Mouse (Mus musculus) myocyte (in vitro differentiated cells): ENCODE data around the gene Itk. TPM values are rescaled to one million over a fixed set of nuclear protein-coding genes. Genes with fewer than 3 reads are reported as not detected.

Experiments
- H3K27me3 ChIP-seq: one replicate; pipeline ENCODE4 v1.6.1; 2011; ENCODE audit not compliant: control insufficient read depth, insufficient read depth, insufficient read length
- H3K36me3 ChIP-seq: one replicate; pipeline ENCODE4 v1.6.1; 2011; ENCODE audit not compliant: control insufficient read depth, insufficient read depth
- H3K4me2 ChIP-seq: one replicate; pipeline ENCODE4 v1.6.1; 2011; ENCODE audit warnings: low read depth, control low read depth
- H3K4me3 ChIP-seq: one replicate; pipeline ENCODE4 v1.5.1; 2011; ENCODE audit warnings: mild to moderate bottlenecking, control low read depth, moderate library complexity
- H3K79me2 ChIP-seq: one replicate; pipeline ENCODE4 v1.6.1; 2011; ENCODE audit not compliant: control insufficient read depth, insufficient read depth
- H3ac ChIP-seq: one replicate; pipeline ENCODE4 v1.6.1; 2011; ENCODE audit not compliant: control insufficient read depth, insufficient read length
- CEBPB ChIP-seq: IDR thresholded peaks from 2 replicates; pipeline ENCODE4 v1.6.1; 2011; ENCODE audit warnings: mild to moderate bottlenecking, moderate library complexity; ENCODE audit not compliant: poor library complexity, insufficient read depth, severe bottlenecking
- E2F4 ChIP-seq: IDR thresholded peaks from one replicate; pipeline ENCODE4 v1.6.1; 2011; ENCODE audit warnings: mild to moderate bottlenecking, control low read depth, moderate library complexity; ENCODE audit not compliant: insufficient read depth
- MAX ChIP-seq: IDR thresholded peaks from one replicate; pipeline ENCODE4 v1.6.1; 2011; ENCODE audit warnings: low read depth, mild to moderate bottlenecking, control low read depth
- MYOD1 ChIP-seq, 3 experiments: IDR thresholded peaks; one replicate each; pipeline ENCODE4 v1.6.1; 2011; ENCODE audit warnings: control low read depth in 2 of 3, low read depth in 2 of 3, mild to moderate bottlenecking in 2 of 3, moderate library complexity in 1 of 3; ENCODE audit not compliant: insufficient read length in 2 of 3, control insufficient read depth in 1 of 3
- MYOG ChIP-seq, 3 experiments: IDR thresholded peaks; one replicate each; pipeline ENCODE4 v1.6.1; 2011; ENCODE audit warnings: control low read depth in 2 of 3, low read depth in 2 of 3, mild to moderate bottlenecking in 2 of 3; ENCODE audit not compliant: insufficient read length in 2 of 3, control insufficient read depth in 1 of 3, insufficient read depth in 1 of 3
- POLR2A ChIP-seq: IDR thresholded peaks from one replicate; pipeline ENCODE4 v1.6.1; 2011; ENCODE audit warnings: low read depth, mild to moderate bottlenecking, control low read depth, moderate library complexity; ENCODE audit not compliant: insufficient read length
- POLR2AphosphoS2 ChIP-seq: IDR thresholded peaks from one replicate; pipeline ENCODE4 v1.6.1; 2011; ENCODE audit warnings: low read depth, control low read depth; ENCODE audit not compliant: insufficient read length
- REST ChIP-seq: IDR thresholded peaks from one replicate; pipeline ENCODE4 v1.6.1; 2011; ENCODE audit warnings: mild to moderate bottlenecking, control low read depth, moderate library complexity; ENCODE audit not compliant: insufficient read depth, insufficient read length
- SRF ChIP-seq: IDR thresholded peaks from one replicate; pipeline ENCODE4 v1.6.1; 2011; ENCODE audit warnings: low read depth; ENCODE audit not compliant: control insufficient read depth, insufficient read length
- TCF12 ChIP-seq: IDR thresholded peaks from one replicate; pipeline ENCODE4 v1.6.1; 2011; ENCODE audit warnings: mild to moderate bottlenecking, control low read depth; ENCODE audit not compliant: poor library complexity, insufficient read depth, severe bottlenecking
- TCF3 ChIP-seq: IDR thresholded peaks from one replicate; pipeline ENCODE4 v1.6.1; 2011; ENCODE audit warnings: low read depth, control low read depth; ENCODE audit not compliant: insufficient read length
- USF1 ChIP-seq: IDR thresholded peaks from one replicate; pipeline ENCODE4 v1.6.1; 2011; ENCODE audit warnings: low read depth, mild to moderate bottlenecking, control low read depth, moderate library complexity
- polyA plus RNA-seq: library from polyadenylated mRNA; unstranded; fragments of >200 nt; fragmentation: generic; extraction: Trizol; gene quantifications from one replicate; pipeline ENCODE4 v1.2.1, GENCODE M21; 2012; ENCODE audit warnings: missing spikeins

The Itk gene
- polyA plus RNA-seq, 1 experiment = 0.01 TPM

DNA sequence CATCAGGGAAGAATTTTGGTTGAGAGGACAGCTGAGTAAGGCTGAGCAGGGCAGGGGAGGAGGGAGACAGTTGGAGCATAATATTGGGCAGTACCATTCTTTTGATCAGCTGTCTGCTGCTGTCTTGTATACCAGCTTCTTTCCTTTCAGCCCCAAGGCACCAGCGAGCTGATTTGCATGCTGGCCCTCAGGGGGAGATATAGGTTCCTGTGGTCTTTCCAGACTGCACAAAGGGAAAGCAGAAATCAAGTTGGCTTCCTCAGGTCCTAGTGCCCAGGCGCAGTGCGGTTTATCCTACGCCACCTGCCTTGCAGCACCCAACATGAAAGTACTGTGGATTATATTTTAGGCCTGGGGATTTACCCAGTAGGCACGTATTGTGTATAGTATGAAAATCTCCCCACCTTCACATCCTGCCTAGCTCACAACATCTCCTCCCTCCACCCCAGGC, 9.6 kb upstream of the Itk start:
- TF ChIP-seq MYOG (IDR thresholded peaks at IDR 0.05; ENCODE audit: control insufficient read depth in 1 of 3, insufficient read depth in 1 of 3, insufficient read length in 2 of 3, low read depth in 2 of 3) (peak in 1 of 3 experiments; percentile 16), POLR2A (no peak), MYOD1 (IDR thresholded peaks at IDR 0.05; ENCODE audit: control insufficient read depth in 1 of 3, insufficient read length in 2 of 3, low read depth in 2 of 3) (peak in 2 of 3 experiments; percentile 21 to 45)
- H3K4me3 ChIP-seq = no peak overlapping the region
- H3K79me2 ChIP-seq = no peaks in the 10 kb centered on the region
- H3ac ChIP-seq = no peak overlapping the region
- H3K36me3 ChIP-seq = no peaks in the 10 kb centered on the region
- no peak overlapping the region for H3K4me2 ChIP-seq
- H3K27me3 ChIP-seq = no peaks in the 10 kb centered on the region

DNA sequence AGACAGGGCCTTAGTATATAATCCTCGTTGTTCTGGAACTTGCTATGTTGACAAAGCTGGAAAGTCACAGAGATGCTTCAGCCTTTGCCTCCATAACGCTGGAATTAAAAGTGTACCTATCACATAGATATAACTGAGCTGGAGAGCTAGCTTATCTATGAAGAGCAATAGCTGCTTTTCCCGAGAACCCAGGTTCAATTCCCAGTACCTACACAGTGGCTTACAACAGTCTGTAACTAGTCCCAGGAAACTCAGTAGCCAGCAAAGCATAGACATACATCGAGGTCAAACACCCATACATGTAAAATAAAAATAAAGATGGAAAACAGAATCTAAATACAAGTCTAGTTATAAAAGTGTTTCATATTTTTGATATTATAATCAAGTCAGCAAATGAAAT, 9.2 kb upstream of the Itk start:
- H3K27me3 ChIP-seq = no peaks in the 10 kb centered on the region
- no peak overlapping the region for H3ac ChIP-seq
- H3K79me2 ChIP-seq = no peaks in the 10 kb centered on the region
- no peak overlapping the region for H3K4me2 ChIP-seq
- TF ChIP-seq USF1 = no peak
- H3K4me3 ChIP-seq = no peak overlapping the region
- no peaks in the 10 kb centered on the region for H3K36me3 ChIP-seq

DNA sequence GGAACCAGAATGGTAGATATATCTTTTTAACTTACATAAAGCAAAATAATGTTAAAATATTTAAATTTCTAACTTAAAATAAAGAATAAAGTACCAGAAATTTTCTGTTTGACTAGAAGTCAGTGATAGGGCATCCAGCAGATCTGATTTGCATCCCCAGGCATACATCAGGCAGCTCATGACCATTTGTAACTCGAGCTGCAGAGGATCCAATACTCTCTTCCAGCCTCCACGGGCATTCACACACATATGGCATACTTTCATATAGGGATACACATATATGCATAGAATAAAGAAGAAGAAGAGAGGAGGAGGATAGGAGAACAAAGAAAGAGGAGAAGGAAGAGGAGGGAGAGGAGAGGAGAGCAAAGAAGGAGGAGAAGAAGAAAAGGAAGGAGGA, 8.6 kb upstream of the Itk start:
- Histone ChIP-seq H3K4me2 (no peak overlapping the region), H3K4me3 (no peak overlapping the region), H3K27me3 (no peaks in the 10 kb centered on the region), H3K79me2 (no peaks in the 10 kb centered on the region), H3K36me3 (no peaks in the 10 kb centered on the region), H3ac (no peak overlapping the region)
- TF ChIP-seq REST = no peak
- TF ChIP-seq MYOG (IDR thresholded peaks at IDR 0.05; ENCODE audit: control insufficient read depth in 1 of 3, insufficient read depth in 1 of 3, insufficient read length in 2 of 3, low read depth in 2 of 3) = no peak
- no peak for TF ChIP-seq TCF3
- no peak for TF ChIP-seq MAX
- no peak for TF ChIP-seq MYOD1 (IDR thresholded peaks at IDR 0.05; ENCODE audit: control insufficient read depth in 1 of 3, insufficient read length in 2 of 3, low read depth in 2 of 3)

DNA sequence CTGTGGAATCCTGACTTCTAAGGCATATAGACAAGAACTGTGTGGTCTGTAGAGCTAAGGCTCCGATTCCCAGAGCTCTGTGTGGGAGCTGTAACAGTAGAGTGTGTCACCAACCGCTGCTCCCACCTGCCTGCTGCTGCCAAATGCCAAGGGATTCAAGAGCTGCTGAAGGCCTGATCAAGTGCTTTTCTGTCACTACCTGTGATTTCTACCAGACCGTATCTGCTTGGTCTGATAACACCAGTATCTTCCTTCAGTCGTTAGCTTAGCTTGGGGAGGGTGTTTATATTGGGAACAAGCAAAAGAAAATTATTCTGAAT, 7.5 kb upstream of the Itk start:
- H3K79me2 ChIP-seq = no peaks in the 10 kb centered on the region
- H3K4me2 ChIP-seq = no peak overlapping the region
- H3ac ChIP-seq = no peak overlapping the region
- TF ChIP-seq MYOG (IDR thresholded peaks at IDR 0.05; ENCODE audit: control insufficient read depth in 1 of 3, insufficient read depth in 1 of 3, insufficient read length in 2 of 3, low read depth in 2 of 3) = peak in 1 of 3 experiments; percentile 12
- no peak for TF ChIP-seq TCF12
- H3K36me3 ChIP-seq = no peaks in the 10 kb centered on the region
- no peak overlapping the region for H3K4me3 ChIP-seq
- H3K27me3 ChIP-seq = no peaks in the 10 kb centered on the region

DNA sequence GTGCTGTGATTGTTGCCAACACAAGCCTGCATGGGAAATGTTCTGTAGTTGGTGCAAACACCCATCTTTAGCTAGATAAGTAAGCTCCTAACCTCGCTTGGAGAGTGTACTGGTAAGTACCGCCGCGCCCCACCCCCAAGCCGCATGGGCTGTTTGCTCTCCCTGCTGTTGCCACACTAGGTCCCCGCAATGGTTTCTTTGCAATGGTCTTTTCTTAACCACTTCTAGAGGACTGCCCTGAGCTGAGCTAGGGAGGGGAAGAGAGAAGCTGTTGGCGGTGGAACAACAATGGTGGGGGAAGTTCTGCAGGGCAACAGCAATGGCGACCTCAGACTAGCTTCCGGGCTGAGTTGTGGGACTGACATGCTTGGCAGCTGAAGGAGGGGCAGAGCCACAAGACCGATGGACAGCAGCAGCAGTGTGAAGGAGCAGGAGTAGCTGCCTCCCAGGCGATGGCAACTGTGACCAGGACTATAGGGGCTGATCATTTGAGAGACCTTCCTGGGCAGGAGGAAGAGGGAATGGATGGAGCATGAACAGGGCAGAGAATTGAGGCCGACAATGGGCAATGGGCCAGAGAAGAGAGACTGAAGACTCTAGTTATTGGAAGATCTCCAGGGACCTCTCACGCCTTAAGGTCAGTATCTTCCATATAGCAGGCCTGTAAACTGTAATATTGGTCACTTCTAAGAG, 7.0 kb upstream of the Itk start, which contains the start of gene Fam71b:
Fam71b (plus strand) TSS at position 393 of the 693 bp plus-strand sequence.
- Histone ChIP-seq H3K79me2 (no peaks in the 10 kb centered on the region), H3K36me3 (no peaks in the 10 kb centered on the region), H3K4me3 (no peak within 1 kb of the TSS), H3ac (no peak within 1 kb of the TSS), H3K27me3 (no peaks in the 10 kb centered on the region), H3K4me2 (no peak within 1 kb of the TSS)
- TF ChIP-seq E2F4 (no peak), SRF (no peak), TCF12 (no peak), USF1 (no peak), MYOD1 (IDR thresholded peaks at IDR 0.05; ENCODE audit: control insufficient read depth in 1 of 3, insufficient read length in 2 of 3, low read depth in 2 of 3) (peak in 2 of 3 experiments; percentile 76 to 78), POLR2AphosphoS2 (no peak), TCF3 (no peak), REST (no peak), MAX (no peak), MYOG (IDR thresholded peaks at IDR 0.05; ENCODE audit: control insufficient read depth in 1 of 3, insufficient read depth in 1 of 3, insufficient read length in 2 of 3, low read depth in 2 of 3) (peak in 2 of 3 experiments; percentile 33 to 60)

DNA sequence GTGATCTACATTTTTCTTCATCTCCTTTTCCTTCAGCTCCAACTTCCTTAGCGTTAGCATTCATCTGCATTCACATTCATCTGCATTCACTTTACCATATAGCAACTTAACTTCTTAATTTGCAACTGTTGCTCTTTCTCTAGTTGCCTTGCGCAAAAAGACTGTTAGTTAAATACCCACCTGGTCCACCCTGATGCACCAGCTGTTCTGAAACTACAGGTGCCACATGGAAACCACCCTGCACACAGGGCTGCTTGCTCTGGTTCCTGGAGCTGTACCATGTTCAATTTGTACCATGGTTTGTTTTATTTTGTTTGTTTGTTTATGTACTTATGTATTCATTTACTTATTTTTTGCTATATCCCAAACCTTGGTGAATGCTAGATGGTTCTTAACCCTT, 6.4 kb upstream of the Itk start:
- no peak overlapping the region for H3ac ChIP-seq
- no peak overlapping the region for H3K4me2 ChIP-seq
- no peaks in the 10 kb centered on the region for H3K79me2 ChIP-seq
- H3K36me3 ChIP-seq = no peaks in the 10 kb centered on the region
- TF ChIP-seq MYOG (IDR thresholded peaks at IDR 0.05; ENCODE audit: control insufficient read depth in 1 of 3, insufficient read depth in 1 of 3, insufficient read length in 2 of 3, low read depth in 2 of 3) (no peak), TCF3 (no peak), USF1 (no peak), CEBPB (no peak), TCF12 (no peak), POLR2A (no peak), MAX (no peak), MYOD1 (IDR thresholded peaks at IDR 0.05; ENCODE audit: control insufficient read depth in 1 of 3, insufficient read length in 2 of 3, low read depth in 2 of 3) (no peak), POLR2AphosphoS2 (no peak), SRF (no peak), E2F4 (no peak), REST (no peak)
- H3K27me3 ChIP-seq = no peaks in the 10 kb centered on the region
- no peak overlapping the region for H3K4me3 ChIP-seq
